Comparison of ENCODE assay signal across 8 mouse cellular contexts in genomic region chr8:57435768-57436436, GRCm38 (mm10). TPM values are rescaled to one million over a fixed set of nuclear protein-coding genes. Genes with fewer than 3 reads are reported as not detected.
DNase-seq lines count a peak whose midpoint lies in the region; ATAC-seq lines count a peak whose summit lies in the region.

No protein-coding gene starts in this region.

- H3K4me2 ChIP-seq in liver, embryonic 11.5 days, result no peak overlapping the region
- H3K4me2 ChIP-seq in heart, embryonic 11.5 days, result no peak overlapping the region

- 62% methylated on average over 18 of the region's 18 CpGs for WGBS in liver, embryonic 11.5 days
- 52% methylated on average over 18 of the region's 18 CpGs for WGBS in heart, embryonic 11.5 days (ENCODE audit: insufficient replicate concordance)

- H3K36me3 ChIP-seq in liver, embryonic 11.5 days (ENCODE audit: control insufficient read depth, insufficient read depth, low read length), result no peaks in the 10 kb centered on the region
- no peaks in the 10 kb centered on the region for H3K36me3 ChIP-seq in heart, embryonic 11.5 days (ENCODE audit: control insufficient read depth, insufficient read depth, low read length)

- no peak overlapping the region for H3K9ac ChIP-seq in liver, embryonic 11.5 days (ENCODE audit: low read depth, low read length)
- no peak overlapping the region for H3K9ac ChIP-seq in heart, embryonic 11.5 days (ENCODE audit: low read depth, low read length)

- intact Hi-C loops in left cerebral cortex, postnatal 36 days (cut with DNase I), result loop anchor here (5.0 kb wide), 1 partner anchor 51 kb away; the partner anchor contains the start of gene Sap30

- H3K27me3 ChIP-seq in liver, embryonic 11.5 days (replicated peaks; ENCODE audit: control insufficient read depth, insufficient read depth, low read length), result no peaks in the 10 kb centered on the region
- H3K27me3 ChIP-seq in heart, embryonic 11.5 days (ENCODE audit: control insufficient read depth, insufficient read depth, low read length), result no peaks in the 10 kb centered on the region

- peak; percentile 6 for DNase-seq in liver
- no peak for DNase-seq in liver, embryonic 11.5 days (ENCODE audit: low spot score)
- DNase-seq in forelimb bud, embryonic 11.5 days (ENCODE audit: low read depth, low spot score), result peak; percentile 33
- DNase-seq in left cerebral cortex, postnatal 36 days (ENCODE audit: low spot score in 2 of 2), result peak; percentile 70 to 74
- DNase-seq in testis, postnatal 14 days (ENCODE audit: low spot score), result peak; percentile 12
- DNase-seq in adrenal gland, adult 8-10 months, result no peak

- no peak overlapping the region for H3K27ac ChIP-seq in liver, embryonic 11.5 days (ENCODE audit: low read depth, low read length)
- no peak overlapping the region for H3K27ac ChIP-seq in heart, embryonic 11.5 days (ENCODE audit: low read depth, low read length)

- no peak for ATAC-seq in liver, embryonic 11.5 days (replicated peaks; ENCODE audit: low FRiP score)
- ATAC-seq in cerebellum, adult (ENCODE audit: insufficient number of reproducible peaks, low FRiP score, low TSS enrichment), result peak; percentile 59
- ATAC-seq in heart, embryonic 11.5 days (replicated peaks; ENCODE audit: insufficient number of reproducible peaks, low FRiP score, low TSS enrichment), result no peak

- no peaks in the 10 kb centered on the region for H3K4me1 ChIP-seq in liver, embryonic 11.5 days (replicated peaks; ENCODE audit: control insufficient read depth, insufficient read depth, low read length)
- no peaks in the 10 kb centered on the region for H3K4me1 ChIP-seq in heart, embryonic 11.5 days (ENCODE audit: control insufficient read depth, insufficient read depth, low read length)

- no peaks in the 10 kb centered on the region for H3K9me3 ChIP-seq in liver, embryonic 11.5 days (ENCODE audit: control insufficient read depth, low read length)
- no peaks in the 10 kb centered on the region for H3K9me3 ChIP-seq in heart, embryonic 11.5 days (replicated peaks; ENCODE audit: control insufficient read depth, low read length)

- no peak overlapping the region for H3K4me3 ChIP-seq in liver, embryonic 11.5 days (ENCODE audit: low read depth, low read length)
- no peak overlapping the region for H3K4me3 ChIP-seq in heart, embryonic 11.5 days (ENCODE audit: low read depth, low read length)

RNA-seq across cellular contexts. Expression of gene Scrg1, which starts 19.8 kb away (rescaled TPM):
- not detected in 2 replicates for polyA plus RNA-seq in liver, embryonic 11.5 days (2014; fragmentation: Nextera tagmentation; extraction: Ambion mirVana)
- 10 to 100 TPM; 44.0 to 48.8 TPM for total RNA-seq in left cerebral cortex, postnatal 36 days (2021)
- 0.68 and 0.72 TPM in 2 replicates for polyA plus RNA-seq in heart, embryonic 11.5 days (2014; fragmentation: Nextera tagmentation; extraction: Ambion mirVana)
- under 1 TPM in 2 of 4 experiments, not detected in 2; 0.59 to 0.75 TPM for total RNA-seq in adrenal gland, adult 8-10 months (2022)

RNA-seq across cellular contexts. Expression of gene Sap30, which starts 51.8 kb away (rescaled TPM):
- 42.9 and 45.7 TPM in 2 replicates for polyA plus RNA-seq in liver, embryonic 11.5 days (2014; fragmentation: Nextera tagmentation; extraction: Ambion mirVana)
- total RNA-seq in left cerebral cortex, postnatal 36 days (2021), result 10 to 100 TPM in 1 of 2 experiments, 1 to 10 TPM in 1; 8.9 to 12.0 TPM
- 48.6 and 50.4 TPM in 2 replicates for polyA plus RNA-seq in heart, embryonic 11.5 days (2014; fragmentation: Nextera tagmentation; extraction: Ambion mirVana)
- total RNA-seq in adrenal gland, adult 8-10 months (2022), result 10 to 100 TPM; 12.0 to 16.9 (median 12.8) TPM

Comparison
In these comparisons a context has a peak if more than half of its experiments do, and no peak if none do; other contexts are left out.
1. DNase-seq: peak in liver (single experiment), forelimb bud, embryonic 11.5 days (single experiment), left cerebral cortex, postnatal 36 days (2 of 2) and testis, postnatal 14 days (single experiment); none in liver, embryonic 11.5 days (single experiment) and adrenal gland, adult 8-10 months (single experiment).
2. RNA of gene Scrg1, which starts 19.8 kb away (total RNA-seq): 44.0 to 48.8 TPM in left cerebral cortex, postnatal 36 days; 0.59 to 0.75 TPM in adrenal gland, adult 8-10 months; every median in the first group is over 10 times any median in the second.